In the genomic region with DNA sequence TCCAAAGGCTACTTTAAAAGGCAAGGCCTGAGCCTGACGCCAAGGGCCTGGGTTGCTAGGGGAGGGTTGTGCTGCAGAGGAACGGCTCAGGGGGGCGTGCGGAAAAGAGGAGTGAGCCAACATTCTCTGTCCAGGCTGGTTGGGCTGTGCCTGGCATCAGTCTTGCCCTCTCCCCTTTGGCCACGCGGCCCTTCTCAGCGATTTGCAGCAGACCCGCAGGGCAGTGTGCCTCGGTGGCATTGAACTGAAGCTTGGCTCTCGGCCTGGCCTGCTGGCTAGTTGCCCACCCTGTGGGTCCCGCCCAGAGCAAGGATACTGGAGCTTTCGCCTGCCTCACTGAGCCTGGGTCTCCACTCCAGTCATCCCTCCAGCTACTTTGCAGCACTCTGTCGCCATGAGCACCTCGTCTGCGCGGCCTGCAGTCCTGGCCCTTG, we compare ENCODE assay signal across 9 mouse cellular contexts. TPM values are rescaled to one million over a fixed set of nuclear protein-coding genes. Genes with fewer than 3 reads are reported as not detected.
DNase-seq lines count a peak whose midpoint lies in the region; ATAC-seq and TF ChIP-seq lines count a peak whose summit lies in the region.
"Had no signal": no experiment of that assay in that cellular context is flagged by ENCODE, and none has a peak within 500 bp of the region (broad histone marks: within the 10 kb centered on the region; RNA-seq: fewer than 3 reads in every experiment).

A gene (plus strand): TSS at position 112 of the 434 bp plus-strand sequence.

- no peak for TF ChIP-seq CTCF in E14TG2a.4 (conservative IDR thresholded peaks at IDR 0.05; ENCODE audit: low read length)

- H3K4me2 ChIP-seq in forebrain, embryonic 16.5 days (ENCODE audit: low read length), result no peak within 1 kb of the TSS
- H3K4me2 ChIP-seq in midbrain, embryonic 16.5 days (ENCODE audit: low read length), result no peak within 1 kb of the TSS

- WGBS in forebrain, embryonic 16.5 days, result 28% methylated on average over 16 of the region's 16 CpGs
- WGBS in midbrain, embryonic 16.5 days, result 57% methylated on average over 13 of the region's 16 CpGs

- 0 out of 2 replicates have a peak within 1 kb of the TSS, but pooled peaks have one; percentile 13 for H3K27ac ChIP-seq in forebrain, embryonic 16.5 days (ENCODE audit: low read length)
- H3K27ac ChIP-seq in midbrain, embryonic 16.5 days (ENCODE audit: low read length), result no peak within 1 kb of the TSS
- H3K27ac ChIP-seq: liver, embryonic 14.5 days had no signal

- no peaks in the 10 kb centered on the region for H3K36me3 ChIP-seq in E14TG2a.4 (ENCODE audit: insufficient read depth, low read length)
- H3K36me3 ChIP-seq in forebrain, embryonic 16.5 days (ENCODE audit: control insufficient read depth, insufficient read depth), result no peaks in the 10 kb centered on the region
- no peaks in the 10 kb centered on the region for H3K36me3 ChIP-seq in midbrain, embryonic 16.5 days (ENCODE audit: control insufficient read depth, insufficient read depth, low read length)

- H3K4me3 ChIP-seq in E14TG2a.4 (replicated peaks; ENCODE audit: low read length), result peak within 1 kb of the TSS; percentile 71
- no peak within 1 kb of the TSS for H3K4me3 ChIP-seq in forebrain, embryonic 16.5 days (replicated peaks; ENCODE audit: low read length)
- H3K4me3 ChIP-seq in midbrain, embryonic 16.5 days (ENCODE audit: low read depth, low read length), result no peak within 1 kb of the TSS

- no peak within 1 kb of the TSS for H3K9ac ChIP-seq in forebrain, embryonic 16.5 days (replicated peaks; ENCODE audit: low read depth, low read length)
- no peak within 1 kb of the TSS for H3K9ac ChIP-seq in midbrain, embryonic 16.5 days (ENCODE audit: low read depth, low read length)
- H3K9ac ChIP-seq: liver, embryonic 14.5 days had no signal

- peaks cover 7% of the 10 kb centered on the region; the same call in 1 of the 2 replicates for H3K27me3 ChIP-seq in E14TG2a.4 (ENCODE audit: insufficient read depth, low read length)
- H3K27me3 ChIP-seq in forebrain, embryonic 16.5 days (replicated peaks; ENCODE audit: control insufficient read depth, insufficient read depth, low read length), result no peaks in the 10 kb centered on the region
- H3K27me3 ChIP-seq in midbrain, embryonic 16.5 days (ENCODE audit: control insufficient read depth, insufficient read depth, low read depth, low read length), result no peaks in the 10 kb centered on the region

- ATAC-seq in forebrain, embryonic 16.5 days, result peak; percentile 90
- ATAC-seq in midbrain, embryonic 16.5 days, result peak; percentile 92

- peaks cover 11% of the 10 kb centered on the region; the same call in 1 of the 2 replicates for H3K9me3 ChIP-seq in E14TG2a.4 (ENCODE audit: low read length)
- H3K9me3 ChIP-seq in forebrain, embryonic 16.5 days (ENCODE audit: control insufficient read depth, low read length), result no peaks in the 10 kb centered on the region
- H3K9me3 ChIP-seq in midbrain, embryonic 16.5 days (replicated peaks; ENCODE audit: control insufficient read depth, low read length, poor library complexity, severe bottlenecking), result no peaks in the 10 kb centered on the region

- peak; percentile 65 for DNase-seq in adrenal gland, adult 8-10 months
- peak; percentile 80 for DNase-seq in heart, postnatal 4 days
- peak; percentile 39 to 74 for DNase-seq in layer of hippocampus, postnatal 25 days (ENCODE audit: extremely low spot score in 1 of 2, low spot score in 1 of 2)
- peak; percentile 8 to 51 for DNase-seq in urinary bladder, postnatal 36 days (ENCODE audit: low spot score in 2 of 2)
- no peak for DNase-seq in embryo, embryonic 9.5 days (ENCODE audit: extremely low spot score)

- H3K4me1 ChIP-seq in E14TG2a.4 (replicated peaks; ENCODE audit: low read depth, low read length), result peaks cover 9% of the 10 kb centered on the region
- peaks cover 15% of the 10 kb centered on the region; the same call in 1 of the 2 replicates for H3K4me1 ChIP-seq in forebrain, embryonic 16.5 days (replicated peaks; ENCODE audit: control insufficient read depth, insufficient read depth, low read length)
- H3K4me1 ChIP-seq in midbrain, embryonic 16.5 days (ENCODE audit: control insufficient read depth, insufficient read depth, low read length), result 0 out of 2 replicates have a peak, but pooled peaks cover 2% of the 10 kb centered on the region

RNA-seq across cellular contexts. Expression of the gene that starts here (rescaled TPM):
- total RNA-seq in adrenal gland, adult 8-10 months (2022), result 100 to 1,000 TPM; 270 to 322 (median 285) TPM
- polyA plus RNA-seq in forebrain, embryonic 16.5 days (2015; fragmentation: Nextera tagmentation; extraction: Ambion mirVana), result 25.0 and 32.3 TPM in 2 replicates
- 1 to 10 TPM; 4.9 to 5.4 TPM for total RNA-seq in heart, postnatal 4 days (2021)
- 1 to 10 TPM; 2.4 to 2.6 TPM for total RNA-seq in layer of hippocampus, postnatal 25 days (2021)
- polyA plus RNA-seq in midbrain, embryonic 16.5 days (2015; fragmentation: Nextera tagmentation; extraction: Ambion mirVana), result 18.9 and 19.0 TPM in 2 replicates

Comparison
In these comparisons a context has a peak if more than half of its experiments do, and no peak if none do; other contexts are left out.
1. RNA of the gene that starts here (total RNA-seq): 270 to 322 TPM in adrenal gland, adult 8-10 months; 4.9 to 5.4 TPM in heart, postnatal 4 days and 2.4 to 2.6 TPM in layer of hippocampus, postnatal 25 days; every median in the first group is over 10 times any median in the second.